Mouse (Mus musculus) embryonic facial prominence, embryonic 14.5 days (tissue): Measurements from ENCODE around the gene Flvcr2. TPM values are rescaled to one million over a fixed set of nuclear protein-coding genes. Genes with fewer than 3 reads are reported as not detected.

Source experiments
- ATAC-seq: fragments of 200-750 bp; cut with Nextera tagmentation; 2 replicates; pipeline ENCODE4 v1.8.0; 2017; ENCODE audit warnings: low read depth, moderate number of reproducible peaks, moderate TSS enrichment
- DNase-seq: peaks from one replicate; pipeline ENCODE4 v3.0.0-alpha.2; 2015; ENCODE audit warnings: low spot score
- H3K27ac ChIP-seq: fragments of 300-500 bp; sonication (generic); replicated peaks from 2 replicates; pipeline ENCODE4 v1.5.1; 2014; ENCODE audit warnings: low read depth, mild to moderate bottlenecking, low read length, moderate library complexity
- H3K27me3 ChIP-seq: fragments of 300-500 bp; sonication (generic); replicated peaks from 2 replicates; pipeline ENCODE4 v1.6.1; 2014; ENCODE audit warnings: low read length; ENCODE audit not compliant: control insufficient read depth, insufficient read depth
- H3K36me3 ChIP-seq: fragments of 300-500 bp; sonication (generic); 2 replicates; pipeline ENCODE4 v1.6.1; 2014; ENCODE audit warnings: low read length, mixed read lengths; ENCODE audit not compliant: control insufficient read depth, insufficient read depth
- H3K4me1 ChIP-seq: fragments of 300-500 bp; sonication (generic); 2 replicates; pipeline ENCODE4 v1.6.1; 2014; ENCODE audit warnings: antibody characterized with exemption, low read length; ENCODE audit not compliant: control insufficient read depth, insufficient read depth
- H3K4me2 ChIP-seq: fragments of 300-500 bp; sonication (generic); 2 replicates; pipeline ENCODE4 v1.6.1; 2014; ENCODE audit warnings: low read depth, mild to moderate bottlenecking, low read length, moderate library complexity, mixed read lengths
- H3K4me3 ChIP-seq: fragments of 300-500 bp; sonication (generic); 2 replicates; pipeline ENCODE4 v1.5.1; 2014; ENCODE audit warnings: low read depth, mild to moderate bottlenecking, low read length
- H3K9ac ChIP-seq: fragments of 300-500 bp; sonication (generic); 2 replicates; pipeline ENCODE4 v1.6.1; 2014; ENCODE audit warnings: low read depth, mild to moderate bottlenecking, low read length, moderate library complexity, mixed read lengths
- H3K9me3 ChIP-seq: fragments of 300-500 bp; sonication (generic); 2 replicates; pipeline ENCODE4 v1.6.1; 2016; ENCODE audit warnings: low read length; ENCODE audit not compliant: control insufficient read depth
- WGBS: fragments of 180-500 bp; shearing (Covaris S2); extraction: QIAGEN DNeasy Blood & Tissue Kit; methylation state at CpG from one replicate; pipeline ENCODE4 v1.1.7; 2014; 5-methylcytosine and 5-hydroxymethylcytosine counted together
- polyA plus RNA-seq: library from polyadenylated mRNA; unstranded; fragments of >200 nt; fragmentation: Nextera tagmentation; extraction: Ambion mirVana; gene quantifications from 2 replicates; pipeline ENCODE4 v1.2.1, GENCODE M21; 2014

Flvcr2 gene
- polyA plus RNA-seq, 1 experiment from 2014 or later: 2.7 TPM

DNA sequence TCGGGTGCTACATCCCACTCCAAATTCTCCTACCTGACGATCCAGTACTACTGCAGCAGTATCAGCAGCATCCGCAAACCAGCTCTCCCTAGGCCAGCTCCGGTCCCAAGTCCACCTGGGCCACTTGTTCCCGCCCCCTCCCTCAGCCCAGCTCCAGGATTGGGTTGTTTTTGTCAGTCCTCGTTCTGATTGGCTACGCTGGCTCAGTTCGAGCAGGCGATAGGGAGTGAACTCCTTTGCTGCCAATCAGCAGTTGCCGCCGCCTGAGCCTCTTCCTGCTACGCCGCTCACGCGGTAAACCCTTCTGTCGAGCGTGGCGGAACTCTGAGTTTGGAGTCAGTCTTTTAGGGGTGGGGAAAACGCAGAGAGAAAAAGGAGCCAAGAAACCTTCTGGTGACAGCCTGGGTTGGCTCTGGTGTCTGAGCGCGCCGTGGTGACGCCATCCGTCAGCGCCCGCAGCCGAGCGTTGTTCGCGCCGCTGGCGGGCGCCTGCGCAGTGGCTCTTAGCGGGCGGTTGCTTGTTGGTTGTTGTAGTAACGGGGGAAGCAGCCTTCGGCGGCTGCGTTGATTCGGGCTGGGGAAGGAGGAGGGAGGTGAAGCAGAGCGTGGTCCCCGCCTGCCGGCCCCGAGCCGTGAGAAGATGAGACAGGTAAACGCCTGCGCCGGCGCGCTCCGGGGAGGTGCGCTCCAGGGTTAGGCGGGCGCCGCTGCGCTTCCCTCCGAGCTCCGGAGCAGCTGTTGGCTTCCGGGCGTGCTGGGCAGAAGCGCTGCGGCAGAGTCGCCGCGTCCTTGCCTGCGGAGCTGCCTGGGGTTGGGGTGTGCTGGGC lies 78.3 kb downstream of the Flvcr2 start, which contains the start of the genes Erg28 and Ttll5:
Gene Erg28, minus strand, starts transcription at position 113 of the 827 bp plus-strand sequence.
Gene Ttll5, plus strand, starts transcription at position 222 of the 827 bp plus-strand sequence.
- Histone ChIP-seq H3K36me3 (peaks cover 25% of the 10 kb centered on the region; the same call in 1 of the 2 replicates), H3K27ac (peak within 1 kb of the TSS; percentile 98), H3K9me3 (no peaks in the 10 kb centered on the region), H3K4me1 (peaks cover 8% of the 10 kb centered on the region; the same call in 1 of the 2 replicates), H3K4me2 (peak within 1 kb of the TSS; percentile 72), H3K27me3 (no peaks in the 10 kb centered on the region), H3K4me3 (peak within 1 kb of the TSS; percentile 82), H3K9ac (peak within 1 kb of the TSS; percentile 81)
- peak; percentile 98 for ATAC-seq
- WGBS: under 1% methylated on average over 43 of the region's 67 CpGs
- DNase-seq: peak; percentile 98

DNA sequence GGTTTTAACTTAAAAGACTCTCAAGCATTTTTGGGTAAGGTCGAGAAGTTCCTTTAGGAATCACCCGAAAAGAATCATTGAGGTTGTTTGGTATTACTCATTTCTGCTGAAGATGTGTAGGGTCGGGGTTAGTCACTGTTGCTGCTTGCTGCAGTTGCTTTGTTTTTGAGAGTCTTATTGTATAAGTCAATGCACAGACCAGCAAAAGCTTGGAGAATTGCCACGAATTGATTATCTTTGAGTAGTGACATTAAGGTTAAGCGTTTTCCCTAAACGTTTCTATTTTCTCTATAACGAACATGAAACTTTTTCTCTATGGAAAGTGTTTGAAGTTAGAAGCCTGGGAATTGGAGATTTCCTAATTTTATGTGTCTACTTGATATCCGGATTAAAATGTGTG lies 79.0 kb downstream of the Flvcr2 start:
- ATAC-seq: no peak
- Histone ChIP-seq H3K27me3 (no peaks in the 10 kb centered on the region), H3K36me3 (peaks cover 28% of the 10 kb centered on the region; the same call in 1 of the 2 replicates), H3K9ac (peak overlapping the region; percentile 81), H3K9me3 (no peaks in the 10 kb centered on the region), H3K4me2 (peak overlapping the region; percentile 72), H3K4me3 (peak overlapping the region; percentile 82), H3K4me1 (peaks cover 8% of the 10 kb centered on the region; the same call in 1 of the 2 replicates), H3K27ac (peak overlapping the region; percentile 98)
- 10% methylated on average over 8 of the region's 8 CpGs for WGBS
- DNase-seq: no peak

- ATAC-seq (no peak), DNase-seq (no peak)
- no peaks in the 10 kb centered on the region for H3K9me3 ChIP-seq
- WGBS: 68% methylated on average over 2 of the region's 2 CpGs
- H3K36me3 ChIP-seq: peaks cover 24% of the 10 kb centered on the region; the same call in 1 of the 2 replicates
- H3K27ac ChIP-seq: no peak overlapping the region
- H3K27me3 ChIP-seq: no peaks in the 10 kb centered on the region
- peak overlapping the region; percentile 72; the same call in 1 of the 2 replicates for H3K4me2 ChIP-seq
- H3K9ac ChIP-seq: no peak overlapping the region
- H3K4me1 ChIP-seq: peaks cover 8% of the 10 kb centered on the region; the same call in 1 of the 2 replicates
- H3K4me3 ChIP-seq: peak overlapping the region; percentile 82
Observed at GRCm38 (mm10) chr12:85825822-85826221, 79.5 kb downstream of the Flvcr2 start.

DNA sequence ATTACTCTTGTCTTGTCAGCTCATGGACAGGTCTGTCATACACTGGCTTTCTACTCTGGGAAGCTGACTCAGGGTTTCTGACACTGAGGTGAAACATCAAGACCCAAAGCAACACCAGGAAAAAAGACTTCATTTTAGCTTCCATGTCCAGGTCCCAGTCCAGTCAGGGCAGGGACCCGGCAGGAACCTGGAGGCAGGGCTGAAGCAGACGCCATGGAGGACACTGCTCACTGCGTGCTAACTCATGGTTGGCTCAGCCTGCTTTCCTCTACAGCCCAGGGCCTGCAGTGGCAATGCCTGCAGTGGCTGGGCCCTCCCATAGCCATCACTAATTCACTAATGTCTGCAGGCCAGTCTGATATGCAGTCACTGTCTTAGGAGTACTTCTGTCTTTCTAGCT lies 82.5 kb downstream of the Flvcr2 start:
- H3K4me1 ChIP-seq: peaks cover under 1% of the 10 kb centered on the region; the same call in 1 of the 2 replicates
- no peak for ATAC-seq
- H3K4me3 ChIP-seq: no peak overlapping the region
- H3K9me3 ChIP-seq: no peaks in the 10 kb centered on the region
- no peak overlapping the region for H3K9ac ChIP-seq
- DNase-seq: no peak
- no peaks in the 10 kb centered on the region for H3K27me3 ChIP-seq
- H3K27ac ChIP-seq: no peak overlapping the region
- H3K4me2 ChIP-seq: no peak overlapping the region
- 93% methylated on average over 3 of the region's 3 CpGs for WGBS
- H3K36me3 ChIP-seq: peaks cover 21% of the 10 kb centered on the region; the same call in 1 of the 2 replicates

DNA sequence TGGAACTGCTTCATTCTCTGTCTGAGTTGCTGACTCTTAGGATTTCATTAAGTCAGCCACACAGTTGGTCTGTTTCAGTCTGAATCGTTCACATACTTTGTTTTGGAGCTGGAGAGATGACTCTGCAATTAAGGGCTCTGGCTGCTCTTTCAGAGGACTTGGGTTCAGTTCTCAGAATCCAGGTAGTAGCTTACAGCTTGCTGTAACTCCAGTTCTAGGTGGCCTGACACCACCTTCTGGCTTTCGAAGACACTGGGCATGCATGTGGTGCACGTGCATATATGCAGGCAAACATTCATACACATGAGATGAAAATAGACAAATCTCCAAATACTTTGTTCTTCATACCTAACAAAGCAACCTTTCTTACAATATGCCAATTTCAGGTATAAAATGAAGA lies 83.5 kb downstream of the Flvcr2 start:
- no peak overlapping the region for H3K4me3 ChIP-seq
- H3K9ac ChIP-seq: no peak overlapping the region
- WGBS: 88% methylated on average over 3 of the region's 3 CpGs
- no peaks in the 10 kb centered on the region for H3K4me1 ChIP-seq
- DNase-seq: no peak
- no peaks in the 10 kb centered on the region for H3K27me3 ChIP-seq
- H3K27ac ChIP-seq: no peak overlapping the region
- no peak for ATAC-seq
- H3K4me2 ChIP-seq: no peak overlapping the region
- peaks cover 21% of the 10 kb centered on the region; the same call in 1 of the 2 replicates for H3K36me3 ChIP-seq
- no peaks in the 10 kb centered on the region for H3K9me3 ChIP-seq

- 88% methylated on average over 3 of the region's 3 CpGs for WGBS
Observed at GRCm38 (mm10) chr12:85830691-85831090, 84.4 kb downstream of the Flvcr2 start.

DNA sequence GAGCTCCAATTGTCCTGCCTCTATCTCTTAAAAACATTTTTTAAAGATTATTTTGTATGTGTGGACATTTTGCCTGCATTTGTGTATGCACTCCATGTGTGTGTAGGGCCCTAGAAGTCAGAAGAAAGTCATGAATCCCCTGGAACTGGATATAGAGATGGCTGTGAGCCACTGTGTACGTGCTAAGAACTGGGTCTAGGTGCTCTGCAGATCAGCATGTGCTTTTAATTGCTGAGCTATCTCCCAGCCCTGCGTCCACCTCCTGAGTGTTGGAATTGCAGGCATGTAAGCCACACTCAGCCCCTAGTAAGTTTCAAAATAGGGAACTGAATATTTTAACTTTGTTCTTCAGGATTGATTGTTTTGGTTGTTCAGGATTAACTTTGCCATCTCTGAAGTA lies 88.2 kb downstream of the Flvcr2 start:
- Histone ChIP-seq H3K4me1 (no peaks in the 10 kb centered on the region), H3K27me3 (no peaks in the 10 kb centered on the region), H3K4me2 (no peak overlapping the region), H3K27ac (no peak overlapping the region), H3K4me3 (no peak overlapping the region), H3K9me3 (no peaks in the 10 kb centered on the region), H3K36me3 (peaks cover 19% of the 10 kb centered on the region; the same call in 1 of the 2 replicates), H3K9ac (no peak overlapping the region)
- DNase-seq: no peak
- no peak for ATAC-seq
- 62% methylated on average over 2 of the region's 2 CpGs for WGBS

More at GRCm38 (mm10) chr12:85830691-85831090, 84.4 kb downstream of the Flvcr2 start:
- no peaks in the 10 kb centered on the region for H3K27me3 ChIP-seq
- no peak for DNase-seq
- H3K4me3 ChIP-seq: no peak overlapping the region
- H3K9me3 ChIP-seq: no peaks in the 10 kb centered on the region
- no peaks in the 10 kb centered on the region for H3K4me1 ChIP-seq
- no peak for ATAC-seq
- peaks cover 21% of the 10 kb centered on the region; the same call in 1 of the 2 replicates for H3K36me3 ChIP-seq
- H3K27ac ChIP-seq: no peak overlapping the region
- no peak overlapping the region for H3K9ac ChIP-seq
- no peak overlapping the region for H3K4me2 ChIP-seq

- WGBS: 84% methylated on average over 2 of the region's 2 CpGs
Observed at GRCm38 (mm10) chr12:85837765-85838164, 91.4 kb downstream of the Flvcr2 start.

More at GRCm38 (mm10) chr12:85837765-85838164, 91.4 kb downstream of the Flvcr2 start:
- Histone ChIP-seq H3K4me3 (no peak overlapping the region), H3K36me3 (0 out of 2 replicates have a peak, but pooled peaks cover 7% of the 10 kb centered on the region), H3K4me1 (no peaks in the 10 kb centered on the region), H3K9me3 (no peaks in the 10 kb centered on the region), H3K9ac (no peak overlapping the region), H3K27ac (no peak overlapping the region), H3K4me2 (no peak overlapping the region), H3K27me3 (no peaks in the 10 kb centered on the region)
- DNase-seq (no peak), ATAC-seq (no peak)
